Mouse (Mus musculus) spleen, adult 2 months (tissue): ENCODE results near the gene Epop.

Experiments
- CTCF ChIP-seq: fragments of 200-500 bp; IDR thresholded peaks from 2 replicates; pipeline ENCODE4 v1.5.1; 2011; ENCODE audit warnings: mild to moderate bottlenecking, inconsistent platforms; ENCODE audit not compliant: insufficient read depth, insufficient read length, insufficient replicate concordance; ENCODE audit errors: extremely low read depth
- POLR2A ChIP-seq: fragments of 200-500 bp; IDR thresholded peaks from 2 replicates; pipeline ENCODE4 v1.6.1; 2011; ENCODE audit warnings: low read depth, low read length, inconsistent platforms

- no peak for TF ChIP-seq CTCF
- TF ChIP-seq POLR2A = no peak
These were observed 37.3 kb upstream of the Epop start for GRCm38 (mm10) chr11:97666794-97667193.
